Mouse (Mus musculus) CH12.LX (cell line): ENCODE results near the gene Gzf1. TPM values are rescaled to one million over a fixed set of nuclear protein-coding genes. Genes with fewer than 3 reads are reported as not detected.

Experiments
- DNase-seq: peaks from one replicate; pipeline ENCODE4 v3.0.0-alpha.2; 2013; ENCODE audit errors: extremely low read depth
- H3K27ac ChIP-seq: 2 replicates; pipeline ENCODE4 v1.5.1; 2012; ENCODE audit warnings: low read depth, mild to moderate bottlenecking, control low read depth, moderate library complexity; ENCODE audit not compliant: insufficient read depth
- H3K27me3 ChIP-seq: replicated peaks from 2 replicates; pipeline ENCODE3; 2012; ENCODE audit warnings: inconsistent platforms
- H3K36me3 ChIP-seq, 2 experiments: replicated peaks in 1 of 2; 2 replicates each; pipeline versions ENCODE3 to v1.6.1; 2012; ENCODE audit warnings: inconsistent platforms in 1 of 2, low read length in 1 of 2, mild to moderate bottlenecking in 1 of 2, mixed read lengths in 1 of 2, moderate library complexity in 1 of 2; ENCODE audit not compliant: control insufficient read depth in 1 of 2, insufficient read depth in 1 of 2
- H3K4me1 ChIP-seq, 2 experiments: 2 replicates each; pipeline ENCODE4 v1.6.1; 2012; ENCODE audit warnings: inconsistent platforms in 1 of 2, moderate library complexity in 1 of 2; ENCODE audit not compliant: insufficient read depth in 2 of 2, control insufficient read depth in 1 of 2
- H3K4me2 ChIP-seq: 2 replicates; pipeline ENCODE4 v1.6.1; 2012; ENCODE audit warnings: low read depth, mild to moderate bottlenecking, control low read depth; ENCODE audit not compliant: poor library complexity, insufficient read depth, severe bottlenecking
- H3K4me3 ChIP-seq, 3 experiments: fragments of 150-350 bp in 1 of 3; sonication (generic) in 1 of 3; replicated peaks in 1 of 3; 2 replicates each; pipeline versions ENCODE3 to v1.5.1; 2011 to 2012; ENCODE audit warnings: low read depth in 2 of 3, low read length in 2 of 3, mild to moderate bottlenecking in 2 of 3, moderate library complexity in 2 of 3, control low read depth in 1 of 3, improper control_type of control experiment in 1 of 3, inconsistent platforms in 1 of 3, mixed read lengths in 1 of 3; ENCODE audit not compliant: poor library complexity in 1 of 3
- H3K79me2 ChIP-seq: replicated peaks from 2 replicates; pipeline ENCODE4 v1.6.1; 2012; ENCODE audit warnings: mild to moderate bottlenecking, moderate library complexity; ENCODE audit not compliant: control insufficient read depth, poor library complexity, insufficient read depth, severe bottlenecking; ENCODE audit errors: extremely low read depth
- H3K9ac ChIP-seq: 2 replicates; pipeline ENCODE4 v1.6.1; 2012; ENCODE audit warnings: low read depth, mild to moderate bottlenecking, control low read depth, moderate library complexity; ENCODE audit not compliant: insufficient read depth
- H3K9me3 ChIP-seq: replicated peaks from 2 replicates; pipeline ENCODE3; 2012; ENCODE audit warnings: low read length, inconsistent platforms, mixed read lengths
- CHD1 ChIP-seq: IDR thresholded peaks from 2 replicates; pipeline ENCODE4 v1.6.1; 2012; ENCODE audit warnings: low read depth, low read length, improper control_type of control experiment, inconsistent platforms
- E2F4 ChIP-seq: IDR thresholded peaks from 2 replicates; pipeline ENCODE4 v1.6.1; 2011; ENCODE audit warnings: low read depth, low read length, improper control_type of control experiment; ENCODE audit not compliant: insufficient replicate concordance
- EP300 ChIP-seq: IDR thresholded peaks from 2 replicates; pipeline ENCODE4 v1.6.1; 2011; ENCODE audit warnings: low read length, improper control_type of control experiment
- IRF4 ChIP-seq: IDR thresholded peaks from 2 replicates; pipeline ENCODE4 v1.6.1; 2014; ENCODE audit warnings: low read depth, mild to moderate bottlenecking, inconsistent platforms, low read length, improper control_type of control experiment
- JUND ChIP-seq: conservative IDR thresholded peaks from 2 replicates; pipeline ENCODE4 v1.6.1; 2011; ENCODE audit warnings: low read depth, low read length, improper control_type of control experiment
- MAZ ChIP-seq: IDR thresholded peaks from 2 replicates; pipeline ENCODE4 v1.6.1; 2012; ENCODE audit warnings: low read depth, mild to moderate bottlenecking, inconsistent platforms, low read length, improper control_type of control experiment, moderate library complexity
- MEF2A ChIP-seq: IDR thresholded peaks from 2 replicates; pipeline ENCODE4 v1.6.1; 2014; ENCODE audit warnings: low read depth, mild to moderate bottlenecking, inconsistent platforms, low read length, improper control_type of control experiment, borderline replicate concordance
- NELFE ChIP-seq: IDR thresholded peaks from 2 replicates; pipeline ENCODE4 v1.6.1; 2011; ENCODE audit warnings: low read depth, low read length, improper control_type of control experiment
- NRF1 ChIP-seq: IDR thresholded peaks from 2 replicates; pipeline ENCODE4 v1.6.1; 2014; ENCODE audit warnings: low read depth, mild to moderate bottlenecking, inconsistent platforms, low read length, improper control_type of control experiment, moderate library complexity
- PAX5 ChIP-seq: IDR thresholded peaks from 2 replicates; pipeline ENCODE4 v1.6.1; 2012; ENCODE audit warnings: low read length, inconsistent platforms, mixed read lengths
- POLR2A ChIP-seq: IDR thresholded peaks from 2 replicates; pipeline ENCODE4 v1.6.1; 2011; ENCODE audit warnings: low read depth, mild to moderate bottlenecking, improper control_type of control experiment, low read length
- POLR2AphosphoS2 ChIP-seq: IDR thresholded peaks from 2 replicates; pipeline ENCODE4 v1.6.1; 2011; ENCODE audit warnings: low read depth, low read length, improper control_type of control experiment
- SMC3 ChIP-seq: IDR thresholded peaks from 2 replicates; pipeline ENCODE4 v1.6.1; 2011; ENCODE audit warnings: low read depth, low read length, improper control_type of control experiment
- TBP ChIP-seq: conservative IDR thresholded peaks from 2 replicates; pipeline ENCODE4 v1.6.1; 2011; ENCODE audit warnings: low read depth, low read length, improper control_type of control experiment
- USF1 ChIP-seq: IDR thresholded peaks from 2 replicates; pipeline ENCODE4 v1.6.1; 2014; ENCODE audit warnings: low read depth, mild to moderate bottlenecking, inconsistent platforms, low read length, improper control_type of control experiment
- USF2 ChIP-seq: conservative IDR thresholded peaks from 2 replicates; pipeline ENCODE4 v1.6.1; 2011; ENCODE audit warnings: low read depth, low read length, improper control_type of control experiment
- dilution Hi-C: fragments of 300-500 bp; cut with MboI; formaldehyde crosslinking; loops from 2 replicates; pipeline ENCODE4 v1.14.3; 2020; ENCODE audit warnings: low sequenced_read_pairs; ENCODE audit not compliant: extremely low pct_unique_long_range_greater_than_20kb, extremely low pct_ligation_motif_present
- in situ Hi-C: fragments of 300-500 bp; cut with MboI; formaldehyde crosslinking; loops from 3 replicates; pipeline ENCODE4 v1.14.3; 2019; ENCODE audit warnings: low sequenced_read_pairs, low pct_ligation_motif_present, low pct_unique_long_range_greater_than_20kb, mixed read lengths
- polyA plus RNA-seq: library from polyadenylated mRNA; unstranded; fragments of >175 nt; gene quantifications from 2 replicates; pipeline ENCODE4 v1.2.1, GENCODE M21; 2012; ENCODE audit warnings: low read depth; ENCODE audit not compliant: insufficient read length
- total RNA-seq, 2 experiments: library from RNA; depleted of rRNA; stranded (reverse); fragments of 300-350 nt in 1 of 2; fragments of >200 nt in 1 of 2; gene quantifications; 2 replicates each; pipeline ENCODE4 v1.2.3; 2012 to 2014

Gzf1 gene
- total and polyA plus RNA-seq, 3 experiments = 5.8 to 9.5 (median 8.1) TPM

- H3K27ac ChIP-seq = no peak overlapping the region
- H3K4me1 ChIP-seq = no peaks in the 10 kb centered on the region
- no peak overlapping the region for H3K4me2 ChIP-seq
- TF ChIP-seq MAZ (no peak), CHD1 (no peak), IRF4 (no peak), SMC3 (no peak), USF2 (no peak), NELFE (no peak), USF1 (no peak), JUND (no peak), TBP (no peak), EP300 (no peak)
- TF ChIP-seq, all 38 proteins: peak for 0
- H3K79me2 ChIP-seq = no peaks in the 10 kb centered on the region
- H3K36me3 ChIP-seq = no peaks in the 10 kb centered on the region
- DNase-seq = no peak
- H3K9ac ChIP-seq = no peak overlapping the region
- no peaks in the 10 kb centered on the region for H3K9me3 ChIP-seq
- dilution Hi-C loops = no loop called here
- H3K4me3 ChIP-seq = no peak overlapping the region
- H3K27me3 ChIP-seq = peaks cover 2% of the 10 kb centered on the region
- in situ Hi-C loops = no loop called here
Observed at GRCm38 (mm10) chr2:148631602-148632001, 49.2 kb upstream of the Gzf1 start.

GRCm38 (mm10) chr2:148634466-148634865 is 46.4 kb upstream of the Gzf1 start:
- no peaks in the 10 kb centered on the region for H3K79me2 ChIP-seq
- H3K27ac ChIP-seq = no peak overlapping the region
- dilution Hi-C loops = no loop called here
- H3K27me3 ChIP-seq = no peaks in the 10 kb centered on the region
- no peak overlapping the region for H3K4me3 ChIP-seq
- H3K4me2 ChIP-seq = no peak overlapping the region
- H3K9me3 ChIP-seq = no peaks in the 10 kb centered on the region
- TF ChIP-seq E2F4 (no peak), MEF2A (no peak), POLR2A (no peak), PAX5 (no peak), POLR2AphosphoS2 (no peak), NRF1 (no peak)
- H3K9ac ChIP-seq = no peak overlapping the region
- in situ Hi-C loops = no loop called here
- DNase-seq = no peak
- H3K4me1 ChIP-seq = no peaks in the 10 kb centered on the region
- no peaks in the 10 kb centered on the region for H3K36me3 ChIP-seq
